Mouse (Mus musculus): Measurements from ENCODE around the gene Clint1. TPM values are rescaled to one million over a fixed set of nuclear protein-coding genes. Genes with fewer than 3 reads are reported as not detected.

The Clint1 gene
- polyA plus RNA-seq, 1 experiment from 2014 or later = 111 TPM

DNA sequence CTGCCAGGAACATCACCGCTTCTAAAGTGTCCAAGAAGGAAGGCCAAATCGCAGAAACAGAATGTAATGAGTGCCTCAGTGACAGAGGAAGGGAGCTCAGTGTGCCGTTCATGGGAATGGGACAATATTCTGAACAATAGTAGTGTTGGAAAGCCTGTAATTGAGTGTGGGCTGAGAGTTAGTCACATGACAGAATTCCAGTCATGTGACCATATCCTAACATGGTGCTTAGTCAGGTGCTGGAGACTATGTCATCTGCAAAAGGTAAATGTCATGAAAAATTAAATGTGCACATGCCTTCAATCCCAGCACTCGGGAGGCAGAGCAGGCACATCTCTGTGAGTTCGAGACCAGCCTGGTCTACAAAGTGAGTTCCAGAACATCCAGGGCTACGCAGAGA, 66.2 kb downstream of the Clint1 start:
- Histone ChIP-seq H3K4me1 (0 out of 2 replicates have a peak, but pooled peaks cover 5% of the 10 kb centered on the region), H3K9me3 (replicated peaks) (no peaks in the 10 kb centered on the region), H3K27me3 (replicated peaks) (0 out of 2 replicates have a peak, but pooled peaks cover 6% of the 10 kb centered on the region), H3K4me3 (no peak overlapping the region), H3K27ac (no peak overlapping the region), H3K36me3 (no peaks in the 10 kb centered on the region), H3K9ac (no peak overlapping the region), H3K4me2 (no peak overlapping the region)
- WGBS (ENCODE audit: insufficient replicate concordance) = 79% methylated on average over 6 of the region's 6 CpGs
- ATAC-seq = no peak

DNA sequence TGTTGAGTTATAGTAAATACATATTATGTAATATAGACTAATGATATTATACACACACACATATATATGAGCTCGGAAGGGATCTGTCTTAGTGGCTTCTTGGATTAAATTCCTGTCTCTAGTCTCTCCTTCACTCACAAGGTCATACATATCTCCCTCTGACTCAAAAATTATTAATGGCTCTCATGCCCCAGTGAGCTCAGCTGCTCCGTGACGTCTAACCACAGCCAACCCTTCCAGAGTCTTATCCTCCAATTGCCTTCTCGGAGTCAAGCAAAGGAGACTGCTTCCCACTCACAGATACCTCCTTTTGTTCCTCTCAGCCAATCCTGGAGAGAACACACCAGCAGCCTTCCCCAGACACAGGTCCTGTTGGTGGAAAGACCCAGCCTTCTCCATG, 67.0 kb downstream of the Clint1 start:
- 0 out of 2 replicates have a peak, but pooled peaks cover 5% of the 10 kb centered on the region for H3K4me1 ChIP-seq
- no peak overlapping the region for H3K4me3 ChIP-seq
- no peaks in the 10 kb centered on the region for H3K36me3 ChIP-seq
- no peak overlapping the region for H3K9ac ChIP-seq
- 58% methylated on average over 4 of the region's 4 CpGs for WGBS (ENCODE audit: insufficient replicate concordance)
- ATAC-seq = no peak
- H3K4me2 ChIP-seq = no peak overlapping the region
- no peaks in the 10 kb centered on the region for H3K9me3 ChIP-seq (replicated peaks)
- H3K27ac ChIP-seq = no peak overlapping the region
- H3K27me3 ChIP-seq (replicated peaks) = 0 out of 2 replicates have a peak, but pooled peaks cover 6% of the 10 kb centered on the region

DNA sequence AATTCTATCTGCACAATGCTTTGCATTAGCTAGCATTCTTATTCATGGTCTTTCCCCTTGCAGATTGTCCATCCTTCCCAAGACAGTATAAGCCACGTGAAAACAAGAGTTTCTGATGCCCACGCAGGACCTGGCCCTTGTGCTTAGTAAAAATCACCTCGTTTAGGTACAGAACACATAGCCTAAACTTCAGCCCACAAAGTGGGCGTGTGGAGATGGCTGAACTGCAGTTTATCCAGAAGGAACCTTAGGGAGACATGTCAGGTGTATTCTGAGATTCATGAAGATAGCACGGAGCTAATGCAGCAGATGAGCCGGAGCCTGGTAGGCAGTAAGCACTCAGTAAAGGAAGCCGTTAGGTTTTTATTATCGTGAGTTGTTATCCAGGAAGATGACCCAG, 69.2 kb downstream of the Clint1 start:
- Histone ChIP-seq H3K4me3 (no peak overlapping the region), H3K27ac (no peak overlapping the region), H3K36me3 (no peaks in the 10 kb centered on the region), H3K4me1 (0 out of 2 replicates have a peak, but pooled peaks cover 5% of the 10 kb centered on the region), H3K9ac (no peak overlapping the region), H3K9me3 (replicated peaks) (no peaks in the 10 kb centered on the region), H3K27me3 (replicated peaks) (0 out of 2 replicates have a peak, but pooled peaks cover 6% of the 10 kb centered on the region), H3K4me2 (no peak overlapping the region)
- no peak for ATAC-seq
- 54% methylated on average over 8 of the region's 8 CpGs for WGBS (ENCODE audit: insufficient replicate concordance)

DNA sequence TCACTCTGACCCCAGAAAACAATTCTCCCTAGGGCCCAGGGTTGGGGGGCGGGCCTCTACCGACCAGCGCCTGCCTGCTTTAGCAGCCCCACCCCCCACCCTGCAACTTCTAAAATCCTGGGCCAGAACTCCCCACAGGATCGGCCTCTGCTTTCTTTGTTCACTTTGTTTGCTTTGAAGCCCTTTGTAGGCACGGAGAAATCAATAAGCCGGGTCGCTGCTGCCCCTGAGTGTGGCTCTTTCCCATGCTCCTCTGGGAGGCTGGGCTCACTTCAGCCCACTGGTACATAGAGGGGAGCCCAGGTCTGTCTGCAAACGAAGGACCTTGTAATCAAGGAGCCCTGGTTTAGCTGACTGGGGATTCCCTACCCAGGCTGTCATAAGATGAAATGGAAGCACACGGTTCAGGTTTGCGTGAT, 69.6 kb downstream of the Clint1 start:
- Histone ChIP-seq H3K36me3 (no peaks in the 10 kb centered on the region), H3K27me3 (replicated peaks) (0 out of 2 replicates have a peak, but pooled peaks cover 6% of the 10 kb centered on the region), H3K27ac (no peak overlapping the region), H3K4me3 (no peak overlapping the region), H3K9ac (no peak overlapping the region), H3K4me1 (peaks cover 9% of the 10 kb centered on the region), H3K9me3 (replicated peaks) (no peaks in the 10 kb centered on the region), H3K4me2 (no peak overlapping the region)
- peak; percentile 65 for ATAC-seq
- 33% methylated on average over 10 of the region's 10 CpGs for WGBS (ENCODE audit: insufficient replicate concordance)

DNA sequence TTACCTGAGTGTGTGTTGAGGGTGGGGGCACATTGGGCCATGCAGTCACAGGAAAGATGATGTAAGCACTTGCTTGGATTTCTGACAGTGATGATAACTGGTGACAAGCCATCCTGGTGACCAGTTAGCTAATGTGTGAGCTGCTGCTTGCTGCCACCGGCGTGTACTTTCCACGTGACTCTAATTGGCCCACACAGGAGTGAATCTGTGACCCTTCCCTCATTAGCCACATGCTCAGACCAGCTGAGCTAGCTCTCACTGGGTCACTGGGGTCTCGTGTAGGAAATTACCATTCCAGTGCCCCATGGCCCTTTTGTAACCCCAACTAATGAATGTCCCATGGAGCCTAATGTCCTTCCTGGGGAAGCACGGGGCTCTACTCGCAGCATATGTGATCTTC, 73.6 kb downstream of the Clint1 start:
- Histone ChIP-seq H3K4me3 (no peak overlapping the region), H3K27me3 (replicated peaks) (0 out of 2 replicates have a peak, but pooled peaks cover 2% of the 10 kb centered on the region), H3K36me3 (peaks cover 8% of the 10 kb centered on the region), H3K27ac (no peak overlapping the region), H3K9ac (no peak overlapping the region), H3K4me2 (no peak overlapping the region), H3K4me1 (peaks cover 9% of the 10 kb centered on the region), H3K9me3 (replicated peaks) (no peaks in the 10 kb centered on the region)
- WGBS (ENCODE audit: insufficient replicate concordance) = 72% methylated on average over 6 of the region's 6 CpGs
- no peak for ATAC-seq

DNA sequence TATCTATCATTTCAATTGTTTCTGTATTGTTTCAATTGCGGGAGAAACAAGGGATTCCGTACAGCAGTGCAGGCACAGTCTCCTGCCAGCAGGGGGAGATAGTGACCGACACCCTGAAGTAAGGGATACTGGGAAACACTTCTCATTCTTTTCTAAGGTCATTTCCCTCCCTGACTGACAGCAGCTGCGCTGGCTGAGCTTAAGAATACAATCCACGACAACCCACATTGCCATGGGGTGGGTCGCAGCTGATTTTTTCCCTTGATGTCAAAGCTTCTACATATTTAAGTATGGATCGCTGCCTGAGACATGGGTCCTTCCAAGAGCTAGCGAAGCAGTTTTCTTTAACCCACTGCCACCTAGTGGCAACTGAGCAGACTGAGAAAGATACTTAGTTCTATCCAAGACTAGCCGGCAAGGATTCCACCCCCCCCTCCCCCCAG, 74.8 kb downstream of the Clint1 start:
- peak overlapping the region; percentile 67 for H3K4me2 ChIP-seq
- no peak overlapping the region; the same call in 1 of the 2 replicates for H3K27ac ChIP-seq
- H3K9ac ChIP-seq = peak overlapping the region; percentile 42; the same call in 1 of the 2 replicates
- no peaks in the 10 kb centered on the region for H3K27me3 ChIP-seq (replicated peaks)
- ATAC-seq = peak; percentile 84
- peak overlapping the region; percentile 52 for H3K4me3 ChIP-seq
- WGBS (ENCODE audit: insufficient replicate concordance) = 1% methylated on average over 9 of the region's 9 CpGs
- H3K9me3 ChIP-seq (replicated peaks) = no peaks in the 10 kb centered on the region
- peaks cover 14% of the 10 kb centered on the region for H3K36me3 ChIP-seq
- peaks cover 4% of the 10 kb centered on the region for H3K4me1 ChIP-seq

DNA sequence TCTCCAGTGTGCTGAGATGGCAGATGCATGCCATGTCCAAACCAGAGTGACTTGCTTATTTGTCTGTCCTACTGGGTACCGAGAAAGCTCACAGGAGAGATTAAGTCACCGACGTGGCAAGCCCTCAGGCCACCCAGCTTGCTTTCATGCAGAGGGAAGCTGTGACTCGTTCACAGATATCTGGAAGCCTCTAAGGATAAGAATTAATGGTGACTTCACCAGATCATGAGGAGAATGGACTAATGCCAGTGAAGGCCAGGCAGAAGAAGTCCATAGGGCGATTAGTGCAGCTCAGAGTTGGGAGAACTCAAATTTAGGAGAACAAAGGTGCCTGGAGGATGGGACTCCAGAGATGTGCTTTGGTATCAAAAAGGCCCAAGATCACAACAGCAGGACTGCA, 75.6 kb downstream of the Clint1 start:
- H3K9me3 ChIP-seq (replicated peaks) = no peaks in the 10 kb centered on the region
- no peak overlapping the region for H3K4me2 ChIP-seq
- peaks cover 4% of the 10 kb centered on the region for H3K4me1 ChIP-seq
- H3K27me3 ChIP-seq (replicated peaks) = no peaks in the 10 kb centered on the region
- H3K27ac ChIP-seq = no peak overlapping the region
- H3K4me3 ChIP-seq = no peak overlapping the region
- peaks cover 20% of the 10 kb centered on the region for H3K36me3 ChIP-seq
- no peak for ATAC-seq
- H3K9ac ChIP-seq = no peak overlapping the region
- WGBS (ENCODE audit: insufficient replicate concordance) = 50% methylated on average over 5 of the region's 5 CpGs

DNA sequence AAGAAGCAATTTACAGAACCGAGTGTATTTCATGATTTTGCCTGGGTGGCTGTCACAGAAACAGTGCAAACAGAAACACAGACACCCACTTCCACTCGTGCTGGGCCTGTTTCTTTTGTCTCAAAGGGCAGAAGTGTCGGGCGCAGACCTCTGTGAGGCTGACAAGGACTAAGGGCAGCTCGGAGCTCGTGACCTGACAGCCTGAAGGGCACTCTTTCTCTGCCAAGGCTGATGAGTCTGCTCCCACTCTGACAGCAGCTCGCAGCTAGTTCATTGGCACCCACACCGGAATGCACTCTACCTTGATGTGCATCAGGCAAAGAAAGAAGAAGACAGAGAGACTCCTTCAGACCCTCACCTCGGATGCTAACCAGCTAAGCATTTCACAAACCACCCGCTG, 77.7 kb downstream of the Clint1 start:
- Histone ChIP-seq H3K27me3 (replicated peaks) (no peaks in the 10 kb centered on the region), H3K9me3 (replicated peaks) (no peaks in the 10 kb centered on the region), H3K4me3 (no peak overlapping the region), H3K4me1 (peaks cover 4% of the 10 kb centered on the region), H3K36me3 (peaks cover 41% of the 10 kb centered on the region), H3K4me2 (no peak overlapping the region), H3K27ac (no peak overlapping the region), H3K9ac (no peak overlapping the region)
- 76% methylated on average over 10 of the region's 10 CpGs for WGBS (ENCODE audit: insufficient replicate concordance)
- no peak for ATAC-seq

DNA sequence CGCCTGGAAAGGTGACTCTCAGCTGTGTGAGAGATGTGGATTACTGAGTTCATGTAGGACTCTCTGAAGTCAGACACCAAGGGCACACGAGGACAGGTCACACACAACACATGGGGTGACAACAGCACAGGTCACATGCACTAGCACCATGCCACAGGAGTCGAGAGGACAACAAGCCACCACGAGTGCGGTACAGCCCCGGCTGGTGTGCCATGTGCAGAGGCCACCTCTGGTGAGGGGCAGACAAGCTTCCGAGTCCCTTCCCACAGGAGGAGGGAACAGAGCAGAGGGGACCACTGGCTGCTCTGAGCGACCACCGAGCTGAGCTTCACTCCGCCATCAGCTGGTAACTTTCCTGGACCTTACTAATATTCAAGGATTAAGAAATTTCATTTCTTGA, 80.9 kb downstream of the Clint1 start:
- Histone ChIP-seq H3K36me3 (peaks cover 73% of the 10 kb centered on the region), H3K27me3 (replicated peaks) (no peaks in the 10 kb centered on the region), H3K4me3 (no peak overlapping the region), H3K4me2 (no peak overlapping the region), H3K4me1 (no peaks in the 10 kb centered on the region), H3K9me3 (replicated peaks) (no peaks in the 10 kb centered on the region), H3K9ac (no peak overlapping the region), H3K27ac (no peak overlapping the region)
- ATAC-seq = 0 out of 2 replicates have a peak, but pooled peaks have one; percentile 32
- WGBS (ENCODE audit: insufficient replicate concordance) = 83% methylated on average over 10 of the region's 10 CpGs

DNA sequence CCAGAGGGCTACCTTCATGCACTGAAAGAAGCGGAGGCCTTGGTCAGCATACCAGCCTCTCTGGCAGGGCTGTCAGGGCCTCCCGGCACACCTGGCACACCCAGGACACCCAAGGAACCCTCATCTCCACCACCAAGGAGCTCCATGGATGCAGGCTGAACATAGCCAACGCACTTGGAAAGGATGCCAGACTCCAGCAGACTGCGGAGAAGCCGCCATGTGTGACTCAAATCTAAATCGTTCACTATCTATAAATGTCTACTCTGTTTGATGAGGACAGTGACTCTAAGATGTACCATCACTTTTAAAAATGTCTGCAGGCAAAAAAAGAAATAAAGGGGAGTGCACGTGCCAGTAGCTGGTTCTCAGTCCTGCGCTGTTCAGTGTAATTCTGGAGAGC, 85.6 kb downstream of the Clint1 start:
- H3K4me3 ChIP-seq = no peak overlapping the region
- ATAC-seq = no peak
- H3K4me1 ChIP-seq = peaks cover under 1% of the 10 kb centered on the region; the same call in 1 of the 2 replicates
- no peak overlapping the region for H3K9ac ChIP-seq
- H3K36me3 ChIP-seq = peaks cover 61% of the 10 kb centered on the region
- no peaks in the 10 kb centered on the region for H3K27me3 ChIP-seq (replicated peaks)
- H3K4me2 ChIP-seq = no peak overlapping the region
- 89% methylated on average over 8 of the region's 8 CpGs for WGBS (ENCODE audit: insufficient replicate concordance)
- H3K9me3 ChIP-seq (replicated peaks) = no peaks in the 10 kb centered on the region
- no peak overlapping the region for H3K27ac ChIP-seq

DNA sequence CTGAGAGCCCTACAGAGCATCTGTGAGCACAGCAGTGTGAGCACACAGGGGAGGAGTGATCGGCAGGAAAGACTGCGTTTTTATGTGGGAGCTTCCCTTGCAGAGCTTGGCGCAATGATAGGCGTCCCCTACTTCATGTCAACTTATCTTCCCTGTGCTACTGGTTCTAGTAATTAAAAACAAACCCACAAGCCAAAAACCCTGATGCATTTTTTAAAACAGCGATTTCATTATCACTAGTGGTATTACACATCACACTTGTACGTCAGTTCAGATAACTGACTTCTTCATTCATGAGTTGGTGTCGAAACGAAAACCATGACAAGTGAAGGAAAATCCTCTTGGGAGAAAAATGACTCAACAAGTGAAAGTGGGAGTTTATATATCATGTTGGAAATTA, 87.1 kb downstream of the Clint1 start:
- Histone ChIP-seq H3K9ac (no peak overlapping the region), H3K4me1 (peaks cover 14% of the 10 kb centered on the region), H3K36me3 (peaks cover 46% of the 10 kb centered on the region), H3K9me3 (replicated peaks) (no peaks in the 10 kb centered on the region), H3K27me3 (replicated peaks) (no peaks in the 10 kb centered on the region), H3K27ac (no peak overlapping the region), H3K4me2 (no peak overlapping the region), H3K4me3 (no peak overlapping the region)
- 72% methylated on average over 8 of the region's 8 CpGs for WGBS (ENCODE audit: insufficient replicate concordance)
- no peak for ATAC-seq

DNA sequence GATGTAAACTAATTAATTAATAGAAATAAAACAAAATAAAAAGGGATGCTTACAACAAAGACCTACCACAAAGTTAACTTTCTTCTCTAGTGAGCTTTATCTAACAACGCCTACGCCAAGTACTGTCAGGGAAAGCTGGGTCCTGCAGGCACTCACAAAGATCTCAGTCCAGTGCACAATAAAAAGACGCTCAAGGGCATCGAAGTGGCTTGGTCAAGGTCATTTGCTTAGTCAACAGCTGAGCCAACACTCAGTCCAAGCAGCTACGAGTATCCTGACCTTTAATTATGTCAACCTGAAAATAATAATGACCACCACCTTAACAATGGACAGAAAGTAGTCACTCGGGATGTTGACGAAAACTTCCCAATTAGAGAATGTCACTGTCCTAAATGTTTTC, 90.4 kb downstream of the Clint1 start:
- Histone ChIP-seq H3K4me3 (no peak overlapping the region), H3K36me3 (peaks cover 14% of the 10 kb centered on the region), H3K27ac (no peak overlapping the region), H3K4me1 (peaks cover 23% of the 10 kb centered on the region), H3K4me2 (no peak overlapping the region), H3K9me3 (replicated peaks) (no peaks in the 10 kb centered on the region), H3K9ac (no peak overlapping the region), H3K27me3 (replicated peaks) (no peaks in the 10 kb centered on the region)
- 86% methylated on average over 7 of the region's 7 CpGs for WGBS (ENCODE audit: insufficient replicate concordance)
- no peak for ATAC-seq

All from liver, embryonic 12.5 days (tissue).